Mouse (Mus musculus): ENCODE measurements at regions not wholly inside any gene's neighbourhood (a gene's known extent, or its start where the extent isn't known, plus 50 kb on each side); places are given as distances from the start of the nearest gene placed in this dataset.
A peak's percentile ranks its signal among the peaks of the same experiment; 100 is the strongest.

DNA sequence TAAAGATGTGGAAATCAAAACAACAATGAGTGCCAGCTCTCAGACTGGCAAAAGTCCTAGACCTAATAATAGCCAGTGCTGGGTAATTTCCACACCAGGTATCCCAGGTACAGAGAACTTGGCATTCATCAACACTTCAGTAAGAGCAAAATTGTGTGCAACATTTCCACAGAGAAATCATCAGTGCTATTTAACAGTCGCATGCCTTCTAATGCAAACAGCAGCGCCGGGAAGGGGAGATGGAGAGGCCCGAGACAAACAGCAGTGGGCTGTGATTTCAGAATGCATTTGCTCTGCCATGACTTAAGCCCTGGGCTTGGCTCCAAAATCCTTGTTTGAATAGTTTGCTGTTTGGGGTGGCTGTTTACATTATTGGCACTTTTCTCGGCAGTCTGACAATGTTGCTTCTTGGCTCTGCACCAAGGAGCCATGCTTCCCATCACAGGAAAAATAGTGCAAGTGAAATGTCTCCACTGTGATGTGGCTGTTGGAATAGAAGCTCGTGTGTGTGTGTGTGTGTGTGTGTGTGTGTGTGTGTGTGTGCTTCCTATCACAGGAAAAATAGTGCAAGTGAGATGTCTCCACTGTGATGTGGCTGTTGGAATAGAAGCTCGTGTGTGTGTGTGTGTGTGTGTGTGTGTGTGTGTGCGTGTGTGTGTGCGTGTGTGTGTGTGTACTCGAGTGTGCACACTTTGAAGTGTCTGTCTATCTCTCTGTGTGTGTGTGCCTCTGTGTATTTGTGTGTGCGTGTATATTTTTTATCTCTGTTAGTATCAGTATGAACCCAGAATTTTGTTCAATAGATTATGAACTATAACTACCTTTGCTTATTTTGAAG lies 190.1 kb upstream of the Cdyl start:
- DNase-seq (ENCODE audit: low spot score): no peak

DNA sequence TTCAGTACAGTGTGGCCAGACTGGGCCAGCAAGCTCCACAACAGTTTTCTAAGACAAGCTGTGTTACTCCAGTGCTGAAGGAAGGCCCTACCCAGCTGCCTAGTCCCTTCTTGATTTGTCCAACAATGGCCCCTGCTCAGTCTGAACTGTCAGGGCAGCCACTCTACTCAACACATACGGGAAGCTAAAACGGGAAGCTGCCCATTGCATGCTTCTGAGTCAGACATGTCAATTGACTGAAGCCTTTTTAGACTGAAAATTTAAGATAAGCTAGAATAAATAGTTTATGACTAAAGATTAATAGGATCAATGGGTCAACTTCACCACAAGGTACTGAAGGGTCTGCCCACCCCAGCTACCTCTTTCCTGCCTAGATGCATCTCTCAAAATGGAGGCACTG lies 181.4 kb upstream of the Cdyl start:
- no peak for DNase-seq (ENCODE audit: low spot score)

DNA sequence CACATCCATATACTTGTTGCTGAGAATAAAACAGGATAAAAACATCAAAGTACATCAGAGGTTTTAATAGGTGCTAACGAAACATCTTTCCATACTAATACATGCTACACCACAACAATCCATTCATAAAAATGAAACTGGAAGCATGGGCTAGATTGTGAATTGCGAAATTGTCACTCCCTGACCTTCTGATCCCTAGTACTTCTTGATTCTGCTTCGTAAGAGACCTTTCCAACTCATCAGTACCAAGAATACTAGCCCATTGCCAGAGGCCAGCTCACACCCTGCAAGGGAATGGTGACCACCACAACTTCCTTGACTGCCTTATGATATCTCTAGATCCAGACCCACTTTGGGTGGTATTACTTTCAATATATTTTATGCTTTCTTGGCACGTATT lies 177.3 kb upstream of the Cdyl start:
- no peak for DNase-seq (ENCODE audit: low spot score)

DNA sequence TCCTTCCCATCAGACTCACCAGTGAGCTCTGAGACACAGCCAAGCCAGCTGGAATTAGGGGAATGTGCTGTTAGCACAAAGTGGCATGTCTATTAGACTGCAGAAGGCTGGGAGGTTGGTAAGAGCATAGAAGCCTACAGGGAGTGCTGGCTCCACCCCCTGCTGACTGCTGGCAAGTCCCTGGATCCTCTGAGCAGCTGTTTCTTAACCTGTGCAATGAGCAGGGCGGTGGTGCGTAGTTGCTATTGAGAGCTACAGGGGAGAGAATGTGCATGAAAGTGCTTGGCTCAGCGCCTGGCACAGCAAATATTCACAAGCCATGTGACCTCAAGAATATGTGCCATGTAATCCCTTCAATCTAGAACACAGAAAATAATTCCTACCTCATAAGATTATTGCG lies 173.5 kb upstream of the Cdyl start:
- no peak for DNase-seq (ENCODE audit: low spot score)

DNA sequence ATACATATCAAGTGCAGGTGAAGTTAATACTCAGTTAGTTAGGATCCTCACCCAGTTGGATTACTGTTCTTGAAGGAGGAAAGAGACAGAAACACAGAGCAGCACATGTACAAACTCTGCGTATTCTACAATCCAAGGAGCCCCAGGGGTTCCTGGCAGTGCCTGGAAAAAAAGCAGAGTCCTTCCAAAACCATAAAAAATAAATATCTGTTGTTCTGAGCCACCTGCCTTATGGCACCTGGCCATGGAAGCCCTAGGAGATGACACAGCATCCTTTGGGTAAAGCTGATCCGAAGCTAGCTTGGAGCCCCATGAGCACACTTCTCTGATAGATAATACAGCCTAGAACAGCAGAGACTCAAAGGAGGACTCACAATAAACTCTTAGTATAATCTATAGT lies 159.9 kb upstream of the Cdyl start:
- DNase-seq (ENCODE audit: low spot score): no peak

DNA sequence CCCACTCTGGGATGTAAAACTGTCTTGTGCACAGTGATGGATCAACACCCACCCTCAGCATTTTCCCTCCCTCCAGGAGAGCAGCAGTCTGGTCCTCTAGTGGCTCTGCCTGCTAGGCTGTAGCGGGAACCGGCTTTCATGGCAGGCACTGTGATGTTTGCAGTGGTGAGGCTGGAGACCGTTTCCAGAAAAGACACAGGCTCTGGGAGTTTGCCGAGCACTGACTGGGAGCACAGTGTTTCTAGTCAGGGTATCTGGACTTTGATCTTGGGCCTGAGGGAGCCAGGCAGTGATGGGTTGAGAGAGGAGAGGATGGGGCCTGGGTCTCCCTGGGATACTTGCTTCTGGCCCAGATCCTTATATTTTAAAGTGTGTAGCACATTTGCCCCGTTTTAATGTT lies 158.7 kb upstream of the Cdyl start:
- DNase-seq (ENCODE audit: low spot score): no peak

DNA sequence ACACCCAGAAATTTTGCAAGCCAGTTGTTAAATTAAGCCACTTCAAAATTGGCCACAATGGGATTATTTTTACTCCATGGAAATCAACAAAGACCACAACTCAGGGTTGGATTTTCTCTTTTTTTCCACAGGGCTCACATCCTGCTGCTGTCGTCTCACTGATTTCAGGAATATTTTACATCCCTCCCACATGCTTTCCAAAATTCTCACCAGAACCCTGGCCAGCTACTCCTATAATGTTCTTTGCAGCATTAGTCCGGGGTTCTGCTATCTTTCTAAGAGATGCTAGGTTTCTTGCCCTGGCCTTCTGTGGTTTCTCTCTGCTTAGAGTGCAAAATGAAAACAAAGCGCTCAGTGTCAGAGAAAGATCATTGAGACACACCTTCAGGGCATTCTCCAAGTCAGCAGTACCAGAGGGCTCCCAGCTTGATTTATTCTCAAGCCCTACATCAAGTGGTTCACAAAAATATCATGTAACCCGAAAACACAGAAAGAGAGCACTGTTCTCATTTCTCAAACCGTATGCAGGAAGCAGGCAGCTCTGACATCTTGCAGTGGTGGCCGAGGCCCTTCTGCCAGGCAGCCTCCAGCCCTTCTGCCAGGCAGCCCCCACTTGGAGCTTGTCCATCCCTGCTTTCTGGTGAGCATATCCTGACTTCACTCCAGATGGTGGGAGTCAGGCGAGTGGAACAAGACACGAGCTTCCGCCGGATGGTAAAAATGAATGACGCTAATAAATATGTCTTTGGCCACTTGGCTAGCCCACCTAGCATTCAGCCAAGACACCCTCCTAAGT lies 158.1 kb upstream of the Cdyl start:
- DNase-seq (ENCODE audit: low spot score): no peak

DNA sequence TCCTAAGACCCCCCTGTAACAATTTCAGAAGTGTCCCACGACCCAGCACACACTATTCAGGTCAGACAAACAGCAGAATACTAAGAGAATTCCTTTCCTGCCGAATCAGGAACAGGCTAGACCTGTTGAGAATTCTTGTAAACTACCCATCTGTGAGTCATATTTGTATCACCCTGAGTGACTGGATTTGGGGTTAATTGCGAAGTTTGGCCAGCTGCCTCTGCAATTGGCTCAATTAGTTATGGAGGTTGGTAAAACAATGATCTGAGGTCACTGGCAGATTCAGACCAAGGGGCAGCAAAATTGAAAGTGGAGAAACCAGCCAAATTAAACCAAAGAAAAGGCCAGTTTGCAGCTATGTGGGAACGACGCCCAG lies 157.5 kb upstream of the Cdyl start:
- no peak for DNase-seq (ENCODE audit: low spot score)

DNA sequence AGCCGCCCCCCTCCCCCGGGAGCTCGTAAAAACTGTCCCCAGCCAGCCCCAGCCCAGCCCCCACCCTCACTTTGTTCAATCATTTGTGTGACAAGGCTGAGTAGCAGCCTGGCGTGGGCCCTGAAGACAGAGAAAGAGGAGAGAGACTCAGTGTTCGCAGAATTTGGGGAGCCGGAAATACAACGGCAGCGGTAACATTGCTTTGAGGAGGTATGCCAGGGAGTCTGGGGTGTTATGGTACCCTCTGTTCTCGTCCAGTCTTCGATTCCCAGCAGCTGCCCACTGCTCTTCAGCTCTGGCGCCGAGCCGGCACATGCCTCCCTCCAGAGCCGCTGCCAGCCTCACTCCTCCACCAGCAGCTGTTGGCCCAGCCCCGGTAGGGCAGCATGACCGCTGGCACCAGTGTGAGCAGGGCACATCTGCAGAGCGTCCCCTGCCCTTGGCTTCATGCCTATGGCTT lies 156.2 kb upstream of the Cdyl start:
- DNase-seq (ENCODE audit: low spot score): peak; percentile 45

DNA sequence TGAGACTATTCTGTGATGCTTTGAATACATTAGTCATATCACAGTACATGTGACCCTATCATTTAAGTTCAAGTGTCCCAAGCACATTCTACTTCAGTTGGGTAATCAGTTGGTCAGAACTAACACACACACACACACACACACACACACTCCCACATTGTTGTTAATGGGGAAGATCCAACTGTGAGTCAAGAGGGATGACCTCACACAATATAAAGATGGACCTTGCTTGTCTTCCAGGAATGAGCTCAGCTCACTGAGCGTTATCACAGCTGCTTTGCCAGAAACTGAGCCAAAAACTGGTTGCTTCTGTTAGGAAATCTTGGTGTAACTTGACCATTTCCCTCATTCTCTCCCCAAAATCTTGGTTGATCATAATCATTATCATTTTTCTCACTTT lies 152.4 kb upstream of the Cdyl start:
- DNase-seq (ENCODE audit: low spot score): no peak

DNA sequence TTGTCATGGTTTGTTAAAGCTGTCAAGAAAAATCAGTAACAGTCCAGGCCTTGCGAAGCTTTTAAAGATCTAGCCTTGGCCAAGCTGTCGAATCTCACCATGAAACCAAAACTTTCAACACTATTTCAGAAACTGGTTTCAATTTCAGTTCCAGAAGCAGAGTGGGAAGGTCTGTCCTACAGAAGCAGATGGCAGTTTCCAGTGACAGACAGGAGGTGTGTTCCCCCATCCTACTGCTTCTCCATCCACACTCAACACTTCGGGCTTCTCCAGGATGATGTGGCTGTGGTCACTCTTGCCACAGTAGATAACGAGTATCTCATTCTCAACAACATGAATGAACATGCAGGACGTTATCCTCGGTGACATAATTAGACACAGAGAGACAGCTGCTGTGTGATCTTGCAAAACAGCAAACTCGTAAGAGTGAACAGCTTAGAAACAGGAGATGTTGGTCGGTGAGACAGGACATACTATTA lies 147.6 kb upstream of the Cdyl start:
- DNase-seq (ENCODE audit: low spot score): no peak

DNA sequence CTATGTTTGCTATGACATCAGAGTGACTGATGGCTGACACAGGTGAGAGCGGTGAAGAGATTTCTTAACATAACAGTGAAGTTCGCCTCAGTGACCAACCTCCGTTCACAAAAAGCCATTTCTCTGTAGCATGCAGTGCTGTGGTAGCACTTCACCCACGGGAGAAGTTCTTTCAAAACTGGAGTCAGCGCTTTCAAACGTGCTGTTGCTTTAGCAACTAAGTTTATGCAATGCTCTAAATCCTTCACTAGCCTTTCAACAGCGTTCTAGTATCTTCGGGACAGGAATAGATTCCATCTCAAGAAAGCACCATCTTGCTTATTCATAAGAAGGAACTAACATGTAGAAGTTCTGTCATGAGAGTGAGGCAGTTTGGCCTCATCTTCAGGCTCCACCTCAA lies 146.5 kb upstream of the Cdyl start:
- no peak for DNase-seq (ENCODE audit: low spot score)

DNA sequence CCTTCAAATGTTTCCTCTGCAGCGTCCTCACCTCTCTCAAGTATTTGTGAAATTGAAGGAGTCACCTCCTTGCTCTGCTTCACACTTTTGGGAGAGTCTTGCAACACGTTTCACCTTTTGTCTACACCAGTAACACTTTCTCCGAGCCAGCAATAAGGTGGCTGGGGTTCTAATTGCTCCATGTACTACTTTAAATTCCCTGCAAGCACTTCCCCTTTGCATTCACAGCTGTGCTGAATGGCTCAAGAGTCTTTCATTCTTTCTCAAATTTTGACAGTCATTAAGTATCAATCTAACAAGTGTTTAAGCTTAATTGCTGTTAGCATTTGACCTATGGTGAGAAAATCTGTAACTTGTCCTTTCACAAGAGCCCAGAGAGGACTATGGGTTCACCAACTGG lies 144.3 kb upstream of the Cdyl start:
- DNase-seq (ENCODE audit: low spot score): no peak

DNA sequence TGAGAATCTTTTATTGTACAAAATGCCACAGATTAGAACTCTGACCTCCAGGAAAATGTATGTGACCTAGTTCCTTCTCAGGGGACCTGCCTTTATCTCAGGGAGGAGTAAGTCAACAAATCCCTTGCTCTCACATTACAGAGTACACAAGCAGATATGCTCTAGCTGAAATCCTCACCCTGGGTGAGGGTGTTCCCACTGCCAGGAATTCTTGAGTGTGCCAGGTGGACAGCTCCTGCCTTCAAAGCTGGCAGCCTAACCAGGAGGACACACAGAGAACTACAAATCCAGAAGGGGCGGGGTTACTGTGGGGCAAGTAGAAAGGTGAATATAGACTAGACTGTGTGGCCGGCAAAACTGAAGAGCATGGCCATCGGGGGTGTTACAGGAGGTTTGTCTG lies 141.9 kb upstream of the Cdyl start:
- no peak for DNase-seq (ENCODE audit: low spot score)

DNA sequence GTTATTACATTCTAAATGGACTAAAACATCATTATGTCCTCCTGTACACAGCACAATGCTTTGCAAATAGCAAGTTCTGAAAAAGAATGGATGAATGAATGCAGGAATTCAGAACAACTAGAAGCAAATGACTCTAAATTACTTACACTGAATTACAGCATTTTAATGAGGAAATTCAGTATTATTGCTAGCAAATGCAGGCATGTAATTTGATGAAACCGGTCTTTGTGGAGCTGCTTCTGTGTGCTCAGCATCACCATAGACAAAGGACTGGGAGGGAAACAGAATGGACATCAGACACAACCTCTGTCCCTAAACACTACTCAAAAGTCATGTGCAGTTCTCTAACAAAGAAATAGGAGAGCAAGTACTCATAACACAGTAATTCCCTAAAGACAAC lies 137.4 kb upstream of the Cdyl start:
- DNase-seq (ENCODE audit: low spot score): no peak

DNA sequence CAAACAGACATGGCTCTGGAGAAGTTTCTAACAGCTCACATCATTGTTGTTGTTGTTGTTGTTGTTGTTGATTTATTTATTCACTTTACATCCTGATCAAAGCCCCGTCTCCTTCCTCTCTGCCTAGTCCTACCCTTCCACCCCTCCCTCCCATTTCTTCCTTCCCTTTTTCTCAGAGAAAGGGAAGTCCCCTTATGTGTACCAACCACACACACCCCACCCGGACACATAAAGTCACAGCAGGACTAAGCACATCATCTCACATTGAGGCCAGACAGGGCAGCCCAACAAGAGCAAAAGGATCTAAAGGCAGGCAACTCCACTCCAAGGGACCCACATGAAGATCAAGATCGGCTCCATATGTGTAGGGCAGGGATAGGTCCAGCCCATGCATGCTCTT lies 130.1 kb upstream of the Cdyl start:
- DNase-seq (ENCODE audit: low spot score): no peak

DNA sequence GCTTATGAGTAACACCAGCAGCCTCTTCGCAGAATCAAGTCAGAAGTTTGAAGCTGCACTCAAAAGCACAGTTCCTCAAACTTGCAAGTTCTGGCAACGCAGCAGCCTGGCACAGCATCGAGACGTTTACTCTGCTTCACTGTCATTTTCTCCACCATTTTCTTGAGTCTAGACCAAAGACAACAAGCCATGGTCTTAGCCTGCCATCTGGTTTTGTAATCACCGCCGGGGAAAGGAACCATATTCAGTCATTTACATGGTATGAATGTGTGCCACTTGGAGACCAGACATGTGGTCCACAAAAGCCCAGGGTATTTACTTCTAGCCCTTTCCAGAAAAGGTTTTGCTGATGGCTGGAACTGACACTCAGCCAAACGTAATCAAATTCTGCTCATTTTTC lies 122.5 kb upstream of the Cdyl start:
- DNase-seq (ENCODE audit: low spot score): no peak

DNA sequence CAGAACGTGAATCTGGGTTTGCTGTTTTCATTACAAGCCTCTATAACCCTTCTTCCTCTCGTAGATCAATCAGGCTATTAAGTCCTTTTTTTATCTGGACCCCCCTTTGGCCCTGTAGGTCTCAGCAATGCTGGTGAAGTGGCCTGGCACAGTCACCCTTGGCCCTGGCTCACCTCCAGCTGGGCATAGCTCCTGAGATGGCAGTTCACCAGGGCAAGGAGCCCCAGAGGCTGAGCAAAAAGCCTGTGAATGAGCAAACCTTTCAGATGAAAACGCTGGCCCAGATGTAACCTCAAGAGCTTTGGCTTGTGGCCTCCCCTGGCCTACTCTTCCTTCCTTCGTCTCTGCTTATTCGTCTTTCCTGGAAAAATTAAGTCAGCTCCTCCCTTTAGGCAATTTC lies 121.7 kb upstream of the Cdyl start:
- DNase-seq (ENCODE audit: low spot score): no peak

DNA sequence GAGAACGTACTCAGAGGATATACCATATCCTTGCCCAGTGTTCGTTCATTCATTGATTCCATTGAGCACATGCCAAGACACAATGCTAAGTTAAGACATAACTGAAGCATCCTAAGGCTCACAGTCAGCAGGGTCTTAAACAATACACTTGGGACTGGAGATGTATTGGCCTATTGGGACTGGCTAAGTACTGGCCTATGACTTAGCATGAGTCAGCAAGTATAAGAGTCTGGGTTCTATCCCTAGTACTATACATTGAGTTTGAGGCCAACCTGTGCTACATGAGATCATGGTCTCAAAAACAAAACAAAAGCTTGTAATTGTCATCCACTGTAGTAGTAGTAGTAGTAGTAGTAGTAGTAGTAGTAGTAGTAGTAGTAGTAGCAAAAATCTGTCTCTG lies 119.2 kb upstream of the Cdyl start:
- DNase-seq (ENCODE audit: low spot score): no peak

DNA sequence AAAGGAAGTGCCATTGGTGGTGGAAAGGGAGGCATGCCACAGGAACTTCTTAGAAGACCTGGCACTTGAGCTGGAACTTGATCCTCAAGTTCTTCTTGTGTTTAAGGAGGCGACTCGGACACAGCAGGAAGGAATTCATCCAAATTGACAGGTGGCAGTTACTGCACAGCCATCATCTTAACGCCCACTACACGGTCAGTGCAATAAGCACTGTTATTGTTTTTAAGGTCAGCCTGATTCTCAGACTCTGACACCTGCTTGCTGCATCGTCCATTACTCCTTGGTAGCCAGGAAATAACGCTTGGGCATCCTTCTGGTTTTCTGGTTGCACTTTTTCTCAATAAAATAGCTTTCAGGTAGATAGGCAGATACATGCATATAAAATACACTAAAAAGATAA lies 118.6 kb upstream of the Cdyl start:
- DNase-seq (ENCODE audit: low spot score): no peak

DNA sequence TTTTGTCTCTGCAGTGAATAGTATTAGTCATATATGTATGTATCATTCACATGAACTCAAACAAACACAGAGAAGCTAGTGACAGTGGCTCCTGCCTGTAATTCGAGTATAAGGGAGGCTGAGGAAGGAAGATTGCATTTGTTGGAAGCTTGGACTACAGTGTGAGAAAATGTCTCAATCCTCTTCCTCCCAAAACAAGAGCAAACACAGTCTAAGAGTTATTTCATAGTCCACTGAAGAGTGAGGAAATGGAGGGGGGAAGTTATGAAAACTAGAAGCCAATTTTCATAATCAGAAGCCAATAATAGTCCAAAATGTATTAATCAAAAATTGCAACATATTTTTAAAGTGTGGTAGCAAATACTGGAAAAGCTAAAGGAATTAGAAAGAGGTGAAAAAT lies 95.6 kb upstream of the Cdyl start:
- DNase-seq (ENCODE audit: low spot score): no peak

DNA sequence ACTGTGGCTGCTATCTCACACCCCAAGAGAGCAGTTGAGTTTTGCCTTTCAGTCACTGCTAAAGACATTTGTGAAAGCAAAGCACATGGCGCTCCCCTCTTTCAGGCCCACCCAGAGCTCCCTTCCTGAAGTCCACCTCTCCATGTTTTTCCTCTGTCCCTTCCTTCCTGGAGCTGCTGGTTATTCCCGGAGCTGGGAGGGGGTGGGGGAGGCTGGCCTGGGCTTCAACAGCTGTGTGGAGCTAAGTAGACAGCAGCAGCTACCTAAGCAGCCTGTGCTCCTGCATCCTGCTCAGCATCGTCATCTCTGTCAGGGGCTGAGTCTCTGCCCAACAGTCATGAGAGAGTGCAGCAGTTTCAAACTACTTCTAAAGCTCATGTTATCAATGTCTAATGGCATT lies 78.0 kb upstream of the Cdyl start:
- peak; percentile 45 for DNase-seq (ENCODE audit: low spot score)

DNA sequence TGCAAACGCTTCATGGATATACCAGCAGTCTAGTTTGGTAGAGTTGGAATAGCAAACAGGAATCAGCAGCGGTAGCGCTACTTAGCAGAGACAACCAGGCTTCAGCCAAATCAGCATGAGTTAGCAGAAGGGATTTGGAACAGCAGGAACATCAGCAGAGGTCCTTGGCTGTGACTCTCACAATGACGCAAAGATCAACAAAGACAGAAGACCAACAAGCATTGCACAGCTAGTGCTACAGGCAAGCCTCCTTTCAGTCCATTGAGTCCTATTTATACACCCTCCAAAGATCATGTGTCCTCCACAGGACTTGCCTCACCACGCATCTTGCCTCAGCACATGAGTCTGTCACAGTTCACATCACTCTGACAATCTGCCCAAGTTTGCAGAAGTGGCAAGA lies 61.6 kb upstream of the Cdyl start:
- DNase-seq (ENCODE audit: low spot score): no peak

Data from testis, postnatal 10 days (tissue).